Mouse (Mus musculus): ENCODE data around the gene Prnp. TPM values are rescaled to one million over a fixed set of nuclear protein-coding genes. Genes with fewer than 3 reads are reported as not detected.

The Prnp gene
- polyA plus RNA-seq, 1 experiment, result 144 TPM

- Histone ChIP-seq H3K4me1 (ENCODE audit: control insufficient read depth, insufficient read depth, low read length) (no peaks in the 10 kb centered on the region), H3K27ac (ENCODE audit: insufficient read depth, low read depth, low read length) (no peak overlapping the region), H3K27me3 (replicated peaks; ENCODE audit: control insufficient read depth, insufficient read depth, low read length) (no peaks in the 10 kb centered on the region), H3K4me3 (ENCODE audit: insufficient read depth, low read depth, low read length) (no peak overlapping the region), H3K36me3 (ENCODE audit: control insufficient read depth, insufficient read depth, low read length) (no peaks in the 10 kb centered on the region)
- no peak for DNase-seq
- TF ChIP-seq POLR2A (IDR thresholded peaks at IDR 0.05; ENCODE audit: low read depth, low read length), result no peak
- TF ChIP-seq CTCF (conservative IDR thresholded peaks at IDR 0.05; ENCODE audit: insufficient read depth, insufficient read length, low read depth, low read length), result no peak
- WGBS, result 94% methylated on average over 4 of the region's 4 CpGs
These were observed 13.7 kb upstream of the Prnp start for GRCm38 (mm10) chr2:131896011-131896410.

GRCm38 (mm10) chr2:131897336-131898109, 12.2 kb upstream of the Prnp start:
- TF ChIP-seq POLR2A (IDR thresholded peaks at IDR 0.05; ENCODE audit: low read depth, low read length) (no peak), CTCF (conservative IDR thresholded peaks at IDR 0.05; ENCODE audit: insufficient read depth, insufficient read length, low read depth, low read length) (no peak)
- 94% methylated on average over 12 of the region's 12 CpGs for WGBS

GRCm38 (mm10) chr2:131902423-131902822, 7.3 kb upstream of the Prnp start:
- WGBS, result 50% methylated on average over 3 of the region's 3 CpGs
- no peak for DNase-seq
- Histone ChIP-seq H3K4me3 (ENCODE audit: insufficient read depth, low read depth, low read length) (no peak overlapping the region), H3K4me1 (ENCODE audit: control insufficient read depth, insufficient read depth, low read length) (no peaks in the 10 kb centered on the region), H3K27ac (ENCODE audit: insufficient read depth, low read depth, low read length) (no peak overlapping the region), H3K27me3 (replicated peaks; ENCODE audit: control insufficient read depth, insufficient read depth, low read length) (no peaks in the 10 kb centered on the region), H3K36me3 (ENCODE audit: control insufficient read depth, insufficient read depth, low read length) (no peaks in the 10 kb centered on the region)
- TF ChIP-seq POLR2A (IDR thresholded peaks at IDR 0.05; ENCODE audit: low read depth, low read length), result no peak

More at GRCm38 (mm10) chr2:131897336-131898109, 12.2 kb upstream of the Prnp start:
- H3K27ac ChIP-seq (ENCODE audit: insufficient read depth, low read depth, low read length), result no peak overlapping the region
- no peaks in the 10 kb centered on the region for H3K4me1 ChIP-seq (ENCODE audit: control insufficient read depth, insufficient read depth, low read length)
- no peak overlapping the region for H3K4me3 ChIP-seq (ENCODE audit: insufficient read depth, low read depth, low read length)
- DNase-seq, result no peak
- no peaks in the 10 kb centered on the region for H3K36me3 ChIP-seq (ENCODE audit: control insufficient read depth, insufficient read depth, low read length)
- no peaks in the 10 kb centered on the region for H3K27me3 ChIP-seq (replicated peaks; ENCODE audit: control insufficient read depth, insufficient read depth, low read length)

GRCm38 (mm10) chr2:131902867-131903266, 6.9 kb upstream of the Prnp start:
- TF ChIP-seq POLR2A (IDR thresholded peaks at IDR 0.05; ENCODE audit: low read depth, low read length) (no peak), CTCF (conservative IDR thresholded peaks at IDR 0.05; ENCODE audit: insufficient read depth, insufficient read length, low read depth, low read length) (no peak)
- H3K36me3 ChIP-seq (ENCODE audit: control insufficient read depth, insufficient read depth, low read length), result no peaks in the 10 kb centered on the region
- DNase-seq, result no peak
- no peaks in the 10 kb centered on the region; the same call in 1 of the 2 replicates for H3K4me1 ChIP-seq (ENCODE audit: control insufficient read depth, insufficient read depth, low read length)
- no peak overlapping the region for H3K4me3 ChIP-seq (ENCODE audit: insufficient read depth, low read depth, low read length)
- WGBS, result 46% methylated on average over 8 of the region's 8 CpGs
- H3K27me3 ChIP-seq (replicated peaks; ENCODE audit: control insufficient read depth, insufficient read depth, low read length), result no peaks in the 10 kb centered on the region
- H3K27ac ChIP-seq (ENCODE audit: insufficient read depth, low read depth, low read length), result no peak overlapping the region

- H3K4me3 ChIP-seq (ENCODE audit: insufficient read depth, low read depth, low read length), result no peak overlapping the region
- H3K27me3 ChIP-seq (replicated peaks; ENCODE audit: control insufficient read depth, insufficient read depth, low read length), result no peaks in the 10 kb centered on the region
- WGBS, result 70% methylated on average over 5 of the region's 5 CpGs
- no peaks in the 10 kb centered on the region for H3K36me3 ChIP-seq (ENCODE audit: control insufficient read depth, insufficient read depth, low read length)
- H3K27ac ChIP-seq (ENCODE audit: insufficient read depth, low read depth, low read length), result no peak overlapping the region
- DNase-seq, result no peak
- H3K4me1 ChIP-seq (ENCODE audit: control insufficient read depth, insufficient read depth, low read length), result peaks cover 8% of the 10 kb centered on the region; the same call in 1 of the 2 replicates
- no peak for TF ChIP-seq CTCF (conservative IDR thresholded peaks at IDR 0.05; ENCODE audit: insufficient read depth, insufficient read length, low read depth, low read length)
- no peak for TF ChIP-seq POLR2A (IDR thresholded peaks at IDR 0.05; ENCODE audit: low read depth, low read length)
These were observed 4.7 kb upstream of the Prnp start for GRCm38 (mm10) chr2:131905025-131905424.

GRCm38 (mm10) chr2:131905776-131906175, 4.0 kb upstream of the Prnp start:
- no peak overlapping the region for H3K4me3 ChIP-seq (ENCODE audit: insufficient read depth, low read depth, low read length)
- H3K36me3 ChIP-seq (ENCODE audit: control insufficient read depth, insufficient read depth, low read length), result no peaks in the 10 kb centered on the region
- WGBS, result 59% methylated on average over 6 of the region's 6 CpGs
- no peaks in the 10 kb centered on the region for H3K27me3 ChIP-seq (replicated peaks; ENCODE audit: control insufficient read depth, insufficient read depth, low read length)
- H3K4me1 ChIP-seq (ENCODE audit: control insufficient read depth, insufficient read depth, low read length), result peaks cover 8% of the 10 kb centered on the region; the same call in 1 of the 2 replicates
- TF ChIP-seq CTCF (conservative IDR thresholded peaks at IDR 0.05; ENCODE audit: insufficient read depth, insufficient read length, low read depth, low read length) (no peak), POLR2A (IDR thresholded peaks at IDR 0.05; ENCODE audit: low read depth, low read length) (no peak)
- no peak for DNase-seq
- H3K27ac ChIP-seq (ENCODE audit: insufficient read depth, low read depth, low read length), result no peak overlapping the region

GRCm38 (mm10) chr2:131906266-131906665, 3.5 kb upstream of the Prnp start:
- no peak for DNase-seq
- H3K27ac ChIP-seq (ENCODE audit: insufficient read depth, low read depth, low read length), result no peak overlapping the region
- WGBS, result 93% methylated on average over 3 of the region's 3 CpGs
- H3K4me1 ChIP-seq (ENCODE audit: control insufficient read depth, insufficient read depth, low read length), result peaks cover 8% of the 10 kb centered on the region; the same call in 1 of the 2 replicates
- no peak for TF ChIP-seq POLR2A (IDR thresholded peaks at IDR 0.05; ENCODE audit: low read depth, low read length)
- no peak for TF ChIP-seq CTCF (conservative IDR thresholded peaks at IDR 0.05; ENCODE audit: insufficient read depth, insufficient read length, low read depth, low read length)
- no peaks in the 10 kb centered on the region for H3K27me3 ChIP-seq (replicated peaks; ENCODE audit: control insufficient read depth, insufficient read depth, low read length)
- H3K4me3 ChIP-seq (ENCODE audit: insufficient read depth, low read depth, low read length), result no peak overlapping the region
- no peaks in the 10 kb centered on the region for H3K36me3 ChIP-seq (ENCODE audit: control insufficient read depth, insufficient read depth, low read length)

Data from kidney, adult 2 months (tissue).